Mouse (Mus musculus) ES-Bruce4 (cell line): ENCODE measurements around the gene Zfp653.
"Not testable (repeated sequence)": the region's sequence is repeated elsewhere in the genome, so short reads cannot be mapped to it uniquely, and the experiment has no call there.

Source experiments
- CTCF ChIP-seq: IDR thresholded peaks from one replicate; pipeline ENCODE4 v1.8.1; 2011; ENCODE audit warnings: low read depth, low read length
- POLR2A ChIP-seq: IDR thresholded peaks from one replicate; pipeline ENCODE4 v1.8.1; 2011; ENCODE audit warnings: low read length; ENCODE audit not compliant: insufficient read depth

DNA sequence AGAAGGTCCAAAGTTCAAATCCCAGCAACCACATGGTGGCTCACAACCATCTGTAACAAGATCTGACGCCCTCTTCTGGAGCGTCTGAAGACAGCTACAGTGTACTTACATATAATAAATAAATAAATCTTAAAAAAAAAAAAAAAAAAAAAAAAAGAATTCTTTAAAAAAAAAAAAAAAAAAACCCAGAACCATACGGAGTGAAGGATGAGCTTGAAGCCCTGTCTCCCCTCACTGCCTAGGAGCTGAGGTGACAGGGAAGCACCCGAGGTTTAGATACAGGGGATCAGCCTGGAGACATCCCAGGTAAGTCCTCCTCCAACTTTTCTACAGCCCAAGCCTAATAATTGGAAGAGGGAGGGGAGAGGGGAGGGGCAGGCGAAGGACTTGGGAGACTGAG, 4.6 kb upstream of the Zfp653 start:
- TF ChIP-seq CTCF, POLR2A: not testable (repeated sequence)
